Mouse (Mus musculus) cerebellum, adult 11 months (tissue): Measurements from ENCODE around the gene Tesk1.
"Not testable (repeated sequence)": the region's sequence is repeated elsewhere in the genome, so short reads cannot be mapped to it uniquely, and the experiment has no call there.

ENCODE experiments used
- DNase-seq: peaks from one replicate; pipeline ENCODE4 v3.0.0; 2022

The Tesk1 gene

DNA sequence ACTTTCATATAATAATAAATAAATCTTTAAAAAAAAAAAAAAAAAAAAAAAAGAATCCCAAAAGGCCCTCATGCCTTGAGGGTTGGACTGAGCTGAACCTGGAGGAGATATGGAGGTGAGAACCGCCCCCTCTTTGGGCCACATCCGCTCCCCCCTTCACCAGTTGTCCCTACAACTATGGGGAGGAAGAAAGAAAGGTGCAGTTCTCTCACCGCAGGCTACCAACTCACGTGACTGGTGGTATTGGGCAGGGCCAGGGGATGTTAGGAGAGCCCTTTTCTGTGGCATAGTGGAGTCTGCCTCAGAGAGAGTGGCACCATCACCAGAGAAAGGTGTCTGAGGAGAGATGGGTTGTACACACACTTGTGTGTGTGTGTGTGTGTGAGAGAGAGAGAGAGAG is 14.7 kb downstream of the Tesk1 start:
- DNase-seq: no peak

GRCm38 (mm10) chr4:43457124-43457523 is 15.4 kb downstream of the Tesk1 start:
- DNase-seq: no peak

GRCm38 (mm10) chr4:43463102-43463501 is 21.4 kb downstream of the Tesk1 start:
- no peak for DNase-seq

GRCm38 (mm10) chr4:43465935-43466334 is 24.2 kb downstream of the Tesk1 start:
- no peak for DNase-seq

- DNase-seq: no peak
Observed at GRCm38 (mm10) chr4:43466872-43467271, 25.1 kb downstream of the Tesk1 start.

DNA sequence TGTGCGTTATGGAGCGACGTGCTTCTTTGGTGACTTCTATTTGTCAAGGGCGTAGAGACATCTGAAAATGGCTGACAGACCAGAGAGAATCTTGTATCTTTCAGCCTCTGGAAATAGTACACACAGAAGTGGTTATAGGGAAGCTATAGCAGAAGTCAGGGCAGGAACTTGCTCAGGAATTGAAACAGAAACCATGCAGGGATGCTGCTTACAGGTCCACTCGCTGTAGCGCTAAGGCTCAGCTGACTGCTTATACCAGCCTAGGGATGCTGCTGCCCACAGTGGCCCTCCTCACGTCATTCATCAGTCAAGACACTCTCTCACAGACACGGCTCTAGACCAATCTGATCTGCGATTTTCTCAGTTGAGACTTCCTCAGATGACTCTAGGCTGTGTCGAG is 28.6 kb downstream of the Tesk1 start:
- DNase-seq: no peak

- no peak for DNase-seq
Observed at GRCm38 (mm10) chr4:43473636-43474035, 31.9 kb downstream of the Tesk1 start.

- no peak for DNase-seq
Observed at GRCm38 (mm10) chr4:43476604-43477003, 34.9 kb downstream of the Tesk1 start.

DNA sequence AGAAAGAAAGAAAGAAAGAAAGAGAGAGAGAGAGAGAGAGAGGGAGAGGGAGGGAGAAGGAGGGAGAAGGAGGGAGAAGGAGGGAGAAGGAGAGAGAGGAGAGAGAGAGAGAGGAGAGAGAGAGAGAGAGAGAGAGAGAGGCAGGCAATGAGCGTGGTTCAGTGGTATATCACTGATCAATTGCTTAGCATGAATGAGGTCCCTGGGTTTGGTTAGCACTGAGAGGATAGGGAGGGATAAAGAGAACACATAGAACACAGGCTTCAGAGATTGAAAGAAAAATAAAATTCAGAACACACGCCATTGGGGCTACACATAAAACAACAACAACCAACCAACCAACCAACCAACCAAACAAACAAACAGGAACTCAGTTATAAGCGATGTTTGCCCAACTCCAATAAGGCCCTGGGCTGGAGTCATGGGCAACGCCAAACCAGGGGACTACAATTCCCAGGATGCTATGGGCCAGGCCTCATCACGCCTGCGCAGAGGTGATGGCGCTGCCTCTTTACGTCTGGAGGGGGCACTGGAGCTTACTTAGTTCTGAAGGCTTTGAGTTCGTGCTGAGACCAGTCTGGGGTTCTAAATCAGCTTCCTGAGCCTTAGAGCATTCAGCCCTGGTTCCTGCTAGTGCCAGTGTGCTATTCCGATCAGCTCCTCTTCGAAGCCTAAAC is 36.3 kb downstream of the Tesk1 start:
- peak; percentile 82 for DNase-seq

DNA sequence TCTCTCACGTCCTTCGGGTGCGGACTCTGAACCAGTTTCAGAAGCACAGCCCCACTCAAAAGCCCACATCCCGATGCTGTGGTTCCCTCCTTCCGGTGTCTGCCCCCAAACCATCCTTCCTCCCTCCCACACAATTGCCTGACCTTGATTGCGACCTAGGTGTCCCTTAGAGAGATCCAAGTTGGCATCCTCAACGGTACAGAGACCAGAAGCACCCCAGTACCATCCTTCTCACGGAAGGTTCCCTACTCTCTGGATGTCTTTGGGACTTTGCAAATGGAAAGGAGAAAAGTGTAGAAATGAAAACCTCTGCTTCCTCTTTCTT is 36.8 kb downstream of the Tesk1 start:
- DNase-seq: no peak

GRCm38 (mm10) chr4:43478906-43479832 is 37.4 kb downstream of the Tesk1 start:
- no peak for DNase-seq

DNA sequence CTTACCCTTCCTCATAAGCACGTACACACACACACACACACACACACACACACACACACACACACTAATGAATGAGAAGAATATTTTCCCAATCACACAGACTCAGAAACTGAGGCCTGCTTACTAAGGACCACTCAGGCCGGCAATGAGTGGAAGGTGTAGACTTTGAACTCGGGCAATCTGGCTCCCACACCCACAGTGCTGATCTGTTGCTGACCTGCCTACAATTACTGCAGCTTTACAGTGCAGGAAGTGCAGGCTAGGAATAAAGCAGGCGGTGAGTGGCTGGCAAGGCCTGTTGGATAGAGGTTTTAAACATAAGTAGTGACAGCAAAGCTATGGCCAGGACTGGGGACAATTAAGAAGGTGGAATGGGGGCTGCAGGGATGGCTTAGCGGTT is 39.2 kb downstream of the Tesk1 start:
- DNase-seq: no peak

DNA sequence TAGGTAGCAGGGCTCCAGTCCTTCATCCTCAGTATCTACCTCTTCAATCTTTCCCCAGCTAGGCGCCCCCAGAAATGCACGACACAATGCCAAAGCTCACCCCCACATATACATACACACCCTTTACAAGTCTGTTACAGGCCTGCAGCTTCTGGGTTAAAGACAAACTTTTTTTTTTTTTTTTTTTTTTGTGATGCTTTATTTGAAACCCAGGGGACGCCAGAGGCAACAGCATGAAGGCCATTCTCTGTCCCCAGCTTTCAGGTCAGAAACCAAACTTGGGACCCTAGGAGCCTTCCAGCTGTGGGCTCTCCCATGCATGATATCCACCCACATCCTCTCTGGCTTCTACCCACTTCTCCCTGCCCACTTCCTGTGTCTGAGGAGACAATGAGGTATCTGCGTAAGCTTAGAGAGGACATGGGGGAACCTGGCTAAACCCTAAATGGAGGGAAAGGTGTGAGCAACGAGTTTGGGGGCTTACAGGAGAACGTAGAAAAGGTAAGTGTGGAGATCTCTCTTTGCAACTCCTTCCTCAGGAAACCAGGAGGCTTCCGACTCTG is 40.2 kb downstream of the Tesk1 start:
- DNase-seq: no peak

DNA sequence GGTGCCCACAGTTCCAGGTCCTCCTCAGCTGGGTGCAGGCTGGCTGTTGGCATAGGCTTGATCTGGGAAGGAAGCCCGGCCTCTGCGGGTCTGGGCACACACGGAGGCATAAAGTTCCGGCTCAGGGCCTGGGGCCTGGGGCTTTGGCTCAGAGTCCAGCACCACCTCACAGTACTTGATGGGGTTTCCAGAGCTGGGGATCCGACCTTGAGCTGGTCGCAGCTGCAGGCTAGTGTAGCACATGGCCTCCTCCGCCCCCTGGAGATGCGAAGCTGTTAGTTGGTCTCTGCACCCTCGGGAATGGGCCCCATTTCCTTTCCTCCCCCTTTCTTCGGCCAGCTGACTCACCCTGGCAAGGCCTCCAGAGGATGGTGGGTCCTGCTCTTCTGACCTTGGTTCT is 40.9 kb downstream of the Tesk1 start:
- no peak for DNase-seq

DNA sequence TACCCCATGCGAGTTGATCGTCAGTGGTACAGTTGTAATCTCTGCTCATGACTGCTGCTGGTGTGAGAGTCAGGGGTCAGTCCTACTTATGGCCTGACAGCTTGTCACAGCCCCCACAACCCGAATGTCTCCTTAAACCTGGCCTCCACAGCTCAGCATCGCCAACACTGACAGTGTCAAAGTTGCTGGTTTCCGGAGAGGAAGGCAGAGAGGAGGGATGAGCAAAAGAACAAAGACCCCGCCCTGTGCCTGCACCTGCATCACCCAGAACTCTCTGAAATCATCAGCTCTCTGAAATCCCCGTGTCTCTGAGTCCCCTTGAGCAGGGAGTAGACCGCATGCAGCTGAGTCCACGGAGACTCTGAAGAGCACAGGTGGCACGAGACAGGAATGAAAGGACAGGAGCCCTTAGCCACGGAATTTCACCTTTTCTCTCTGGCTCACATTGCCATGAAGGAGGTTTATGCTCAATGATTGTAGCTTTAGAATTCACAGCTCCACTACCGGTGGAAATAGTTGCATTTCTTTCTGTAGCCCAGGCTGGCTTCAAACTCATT is 41.9 kb downstream of the Tesk1 start, which contains the start of gene Sit1:
Gene Sit1 (minus strand): TSS at position 200 of the 557 bp plus-strand sequence.
- DNase-seq: no peak

DNA sequence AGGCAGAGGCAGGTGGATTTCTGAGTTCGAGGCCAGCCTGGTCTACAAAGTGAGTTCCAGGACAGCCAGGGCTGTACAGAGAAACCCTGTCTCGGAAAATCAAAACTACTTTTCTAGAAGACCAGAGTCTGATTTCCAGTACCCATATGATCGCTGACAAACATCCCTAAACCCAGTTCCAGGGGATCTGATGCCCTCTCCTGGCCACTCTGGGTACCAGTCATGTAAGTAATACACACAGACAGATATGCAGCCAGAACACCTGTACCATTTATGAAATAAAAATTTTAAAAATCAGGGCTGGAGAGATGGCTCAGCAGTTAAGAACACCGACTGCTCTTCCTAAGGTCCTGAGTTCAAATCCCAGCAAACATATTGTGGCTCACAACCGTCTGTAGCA is 43.9 kb downstream of the Tesk1 start:
- not testable (repeated sequence) for DNase-seq

- DNase-seq: no peak
Observed at GRCm38 (mm10) chr4:43489611-43490010, 47.9 kb downstream of the Tesk1 start.

DNA sequence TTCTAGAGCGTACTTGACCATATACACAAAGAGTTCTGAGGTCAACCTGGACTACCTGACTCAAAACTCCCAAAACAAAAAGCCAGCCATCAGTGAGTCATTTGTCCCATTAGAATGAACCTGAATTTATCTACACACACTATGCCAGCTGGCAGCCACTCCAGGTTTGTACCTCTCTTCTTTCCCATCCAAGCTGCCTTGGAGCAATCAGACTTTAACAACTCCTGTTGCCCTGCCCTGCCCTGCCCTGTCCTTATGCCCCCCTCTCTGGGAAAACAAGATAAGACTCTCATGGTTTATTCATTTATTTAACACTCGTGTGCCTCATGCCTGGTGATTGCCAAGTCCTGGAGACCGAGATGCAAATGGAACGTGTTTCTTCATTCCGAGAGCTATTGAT is 49.1 kb downstream of the Tesk1 start:
- no peak for DNase-seq

DNA sequence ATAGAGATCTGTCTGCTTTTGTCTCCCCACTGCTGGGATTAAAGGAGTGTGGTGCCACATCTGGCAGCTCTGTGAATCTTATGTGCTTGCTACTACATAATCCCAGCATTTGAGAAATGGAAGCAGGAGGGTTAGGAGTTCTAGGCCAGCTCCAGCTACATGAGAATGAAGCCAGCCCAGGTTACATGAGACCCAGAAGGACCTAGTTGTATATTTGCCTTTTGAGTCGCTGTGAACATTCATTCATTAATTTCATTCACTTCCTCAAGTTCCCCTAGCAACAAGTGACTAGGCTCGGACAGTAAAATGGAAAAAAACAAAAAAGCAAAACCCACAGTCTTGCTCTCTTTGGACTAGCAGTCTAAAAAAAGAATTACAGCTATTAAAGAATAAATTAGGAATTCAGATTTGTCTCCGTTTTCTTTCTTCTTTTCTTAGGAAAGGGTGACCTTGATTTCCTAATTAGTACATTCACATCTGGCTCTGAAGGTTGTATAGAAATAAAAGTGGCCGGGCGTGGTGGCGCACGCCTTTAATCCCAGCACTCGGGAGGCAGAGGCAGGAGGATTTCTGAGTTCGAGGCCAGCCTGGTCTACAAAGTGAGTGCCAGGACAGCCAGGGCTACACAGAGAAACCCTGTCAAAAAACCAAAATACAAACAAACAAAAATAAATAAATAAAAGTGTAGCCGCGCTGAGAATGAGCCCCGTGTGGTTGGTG is 50.5 kb downstream of the Tesk1 start:
- no peak for DNase-seq

DNA sequence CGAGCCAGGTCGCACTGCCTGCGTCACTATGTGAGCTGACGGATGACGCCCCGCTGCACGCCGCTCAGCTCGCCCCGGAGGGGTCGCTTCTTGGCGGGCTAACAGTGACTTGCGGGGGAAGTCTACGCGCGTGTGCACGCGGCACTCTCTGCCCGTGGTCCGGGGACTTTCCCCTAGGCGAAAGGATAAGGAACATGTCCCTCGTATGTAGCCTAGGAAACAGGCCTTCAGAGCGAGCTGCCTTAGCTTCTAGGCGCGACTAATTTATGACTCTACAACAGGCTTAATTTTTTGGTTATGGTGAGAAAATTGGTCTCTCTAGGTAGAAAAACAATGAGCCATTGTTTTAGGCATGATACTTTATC is 51.1 kb downstream of the Tesk1 start, which contains the start of gene Ccdc107:
Gene Ccdc107 (plus strand): TSS at position 80 of the 365 bp plus-strand sequence.
- DNase-seq: peak; percentile 95

DNA sequence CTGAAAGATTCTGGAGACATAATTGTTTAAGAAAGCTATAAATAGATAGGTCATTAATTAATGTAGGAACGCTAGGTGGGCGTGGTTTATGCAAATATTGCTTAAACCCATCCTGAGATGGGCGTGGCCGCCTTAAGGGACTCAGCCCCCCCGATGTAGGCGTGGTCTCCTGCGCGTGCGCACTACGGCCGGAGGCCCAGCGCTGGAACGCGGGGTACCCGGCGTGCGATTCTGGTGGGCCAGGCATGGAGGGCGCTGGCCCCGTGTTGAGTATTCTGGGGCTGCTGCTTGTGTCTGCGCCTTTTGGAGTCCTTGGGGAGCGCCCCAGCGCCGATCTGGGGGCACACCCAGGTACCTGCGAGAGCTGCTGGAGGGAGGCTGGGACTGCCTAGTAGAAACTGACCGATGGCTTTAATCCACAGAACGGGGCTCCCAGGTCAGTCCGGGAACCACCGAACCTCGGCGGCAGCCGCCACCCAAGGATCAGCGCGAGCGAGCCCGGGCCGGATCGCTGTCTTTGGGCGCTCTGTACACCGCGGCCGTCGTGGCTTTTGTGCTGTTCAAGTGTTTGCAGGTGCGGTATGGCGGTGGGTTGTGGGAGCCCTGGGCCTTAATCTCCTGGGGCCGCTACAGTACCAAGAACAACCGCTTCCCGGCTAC is 51.6 kb downstream of the Tesk1 start:
- peak; percentile 97 for DNase-seq

GRCm38 (mm10) chr4:43493846-43494240 is 52.1 kb downstream of the Tesk1 start:
- no peak for DNase-seq
